Mouse (Mus musculus) intestine, embryonic 15.5 days (tissue): ENCODE measurements at regions not wholly inside any gene's neighbourhood (a gene's known extent, or its start where the extent isn't known, plus 50 kb on each side); places are given as distances from the start of the nearest gene placed in this dataset.

Source experiments
- ATAC-seq: fragments of 200-750 bp; cut with Nextera tagmentation; 2 replicates; pipeline ENCODE4 v1.8.0; 2017; ENCODE audit warnings: moderate TSS enrichment, moderate library complexity
- H3K27ac ChIP-seq: fragments of 300-500 bp; sonication (generic); 2 replicates; pipeline ENCODE4 v1.5.1; 2015; ENCODE audit warnings: mild to moderate bottlenecking, inconsistent platforms
- H3K27me3 ChIP-seq: fragments of 300-500 bp; sonication (generic); replicated peaks from 2 replicates; pipeline ENCODE4 v1.6.1; 2015; ENCODE audit warnings: inconsistent platforms
- H3K36me3 ChIP-seq: fragments of 300-500 bp; sonication (generic); 2 replicates; pipeline ENCODE4 v1.6.1; 2015; ENCODE audit warnings: inconsistent platforms
- H3K4me1 ChIP-seq: fragments of 300-500 bp; sonication (generic); replicated peaks from 2 replicates; pipeline ENCODE4 v1.6.1; 2015; ENCODE audit warnings: inconsistent platforms
- H3K4me2 ChIP-seq: fragments of 300-500 bp; sonication (generic); replicated peaks from 2 replicates; pipeline ENCODE4 v1.6.1; 2015; ENCODE audit warnings: mild to moderate bottlenecking, inconsistent platforms
- H3K4me3 ChIP-seq: fragments of 300-500 bp; sonication (generic); replicated peaks from 2 replicates; pipeline ENCODE4 v1.5.1; 2015; ENCODE audit warnings: inconsistent platforms
- H3K9ac ChIP-seq: fragments of 300-500 bp; sonication (generic); 2 replicates; pipeline ENCODE4 v1.6.1; 2015; ENCODE audit warnings: inconsistent platforms
- H3K9me3 ChIP-seq: fragments of 300-500 bp; sonication (generic); 2 replicates; pipeline ENCODE4 v1.6.1; 2016; ENCODE audit warnings: inconsistent platforms
- WGBS: fragments of 180-500 bp; shearing (Covaris S2); methylation state at CpG from one replicate; pipeline ENCODE4 v1.1.7; 2015; 5-methylcytosine and 5-hydroxymethylcytosine counted together

DNA sequence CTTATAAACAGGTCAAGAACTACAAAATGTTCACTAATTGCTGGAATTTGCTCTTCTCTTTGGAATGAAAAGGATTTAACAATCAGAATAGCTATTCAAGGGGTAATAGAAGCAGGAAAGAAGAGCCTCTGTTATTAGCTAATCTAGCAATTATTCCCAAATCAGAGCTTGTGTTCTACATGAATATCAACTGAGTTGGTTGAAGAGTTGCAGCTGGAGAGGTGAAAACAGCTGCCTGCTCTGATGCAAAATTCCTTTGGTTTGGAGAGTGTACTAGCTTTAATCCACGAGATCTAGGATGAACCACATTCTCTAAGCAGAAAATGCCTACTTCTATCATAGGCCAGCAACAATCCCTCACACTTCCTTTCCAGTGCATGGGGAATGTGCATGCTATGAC is 674.8 kb downstream of the Gsdmc2 start:
- Histone ChIP-seq H3K9ac (no peak overlapping the region), H3K4me1 (no peaks in the 10 kb centered on the region), H3K27me3 (no peaks in the 10 kb centered on the region), H3K36me3 (no peaks in the 10 kb centered on the region), H3K27ac (no peak overlapping the region), H3K9me3 (no peaks in the 10 kb centered on the region), H3K4me3 (no peak overlapping the region), H3K4me2 (no peak overlapping the region)
- no peak for ATAC-seq
- 35% methylated on average over 1 of the region's 1 CpGs for WGBS

DNA sequence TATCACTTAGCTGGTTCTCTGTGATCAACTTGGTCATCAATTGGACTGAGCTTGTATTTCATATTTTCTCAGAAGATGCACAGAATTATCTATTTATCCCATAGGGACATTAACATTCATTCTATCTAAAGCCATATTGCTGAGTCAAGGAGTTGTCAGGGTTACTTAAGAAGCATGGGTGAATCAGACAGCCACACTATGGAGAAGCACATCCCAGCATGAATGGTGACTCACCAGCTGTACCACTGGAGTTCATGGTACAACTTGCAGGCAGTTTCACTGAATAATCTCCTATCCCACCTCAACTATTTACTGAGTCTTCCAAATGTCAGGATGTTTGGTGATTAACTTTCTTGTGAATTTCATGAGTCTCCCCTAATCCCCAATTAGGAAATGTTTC is 678.6 kb downstream of the Gsdmc2 start:
- H3K27ac ChIP-seq = no peak overlapping the region
- H3K9ac ChIP-seq = no peak overlapping the region
- H3K9me3 ChIP-seq = no peaks in the 10 kb centered on the region
- peaks cover 5% of the 10 kb centered on the region; the same call in 1 of the 2 replicates for H3K4me1 ChIP-seq
- H3K4me2 ChIP-seq = no peak overlapping the region
- H3K4me3 ChIP-seq = no peak overlapping the region
- H3K27me3 ChIP-seq = no peaks in the 10 kb centered on the region
- H3K36me3 ChIP-seq = no peaks in the 10 kb centered on the region
- ATAC-seq = no peak

DNA sequence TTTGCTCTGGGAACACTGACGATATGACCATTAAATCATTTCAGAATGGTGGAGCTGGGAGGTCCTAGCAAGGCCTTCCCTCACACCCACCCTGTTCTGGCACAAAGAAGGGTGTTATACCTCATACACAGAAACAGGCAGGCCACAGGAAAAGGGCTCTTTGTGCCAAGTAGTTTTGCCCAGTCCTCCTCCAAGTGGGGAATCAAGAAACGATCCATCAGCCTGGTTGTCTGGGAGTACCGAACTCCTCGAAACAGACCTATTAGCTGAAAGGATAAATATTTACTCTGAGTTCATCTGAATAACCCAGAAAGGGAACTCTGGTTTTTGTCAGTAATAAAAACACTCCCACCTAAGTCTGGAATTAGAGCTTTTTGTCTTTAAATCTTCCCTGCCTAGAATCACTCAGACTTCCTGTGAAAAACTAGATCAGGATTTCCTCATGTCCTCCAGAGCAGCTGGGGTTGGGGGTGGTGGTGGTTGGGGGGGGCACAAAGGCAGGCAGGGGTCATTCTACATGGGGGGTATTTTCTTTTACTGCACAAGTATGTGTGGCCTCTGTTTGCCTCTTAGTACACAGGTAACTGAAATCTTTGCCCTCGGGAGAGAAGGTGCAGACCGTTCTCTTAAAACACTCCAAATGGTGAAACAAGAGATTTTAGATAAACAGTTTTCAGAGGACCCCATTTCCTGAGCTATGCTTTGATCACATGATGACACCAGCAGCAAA is 681.3 kb downstream of the Gsdmc2 start:
- H3K4me2 ChIP-seq = no peak overlapping the region
- no peaks in the 10 kb centered on the region for H3K9me3 ChIP-seq
- peak overlapping the region; percentile 32; the same call in 1 of the 2 replicates for H3K27ac ChIP-seq
- no peak overlapping the region for H3K4me3 ChIP-seq
- WGBS = 12% methylated on average over 6 of the region's 6 CpGs
- H3K4me1 ChIP-seq = peaks cover 5% of the 10 kb centered on the region; the same call in 1 of the 2 replicates
- H3K36me3 ChIP-seq = no peaks in the 10 kb centered on the region
- no peaks in the 10 kb centered on the region for H3K27me3 ChIP-seq
- H3K9ac ChIP-seq = no peak overlapping the region
- ATAC-seq = peak; percentile 72

DNA sequence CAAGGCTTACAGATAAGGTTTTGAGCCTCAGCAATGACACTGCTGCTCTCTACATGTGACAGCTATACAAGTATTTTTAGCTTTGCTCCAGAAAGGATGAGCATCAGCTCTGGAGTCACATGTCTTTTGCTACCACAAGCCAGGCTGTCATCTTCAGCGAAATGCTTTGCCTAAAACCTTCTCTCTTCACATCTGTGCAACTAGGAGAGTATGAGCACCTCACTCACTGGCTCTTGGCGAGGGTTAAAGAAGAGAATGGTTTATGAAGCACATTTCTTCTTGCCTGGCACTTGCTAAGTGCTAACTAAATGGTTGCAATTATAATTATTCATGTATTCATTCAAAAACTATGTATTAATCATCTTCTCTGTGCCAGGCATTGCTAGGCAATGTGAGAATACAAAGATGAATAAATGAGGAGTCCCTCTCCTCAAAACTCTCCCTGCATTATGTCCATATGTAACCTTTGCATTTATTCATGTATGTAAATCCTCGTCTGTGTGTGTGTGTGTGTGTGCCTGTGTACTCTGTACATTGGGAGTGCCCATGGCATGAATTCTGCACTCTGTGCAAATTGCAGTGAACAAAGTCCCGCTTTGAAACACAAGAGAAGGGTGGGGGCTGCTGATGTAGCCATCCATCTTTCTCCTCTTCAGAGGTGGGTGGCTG is 682.0 kb downstream of the Gsdmc2 start:
- Histone ChIP-seq H3K9me3 (no peaks in the 10 kb centered on the region), H3K27ac (no peak overlapping the region; the same call in 1 of the 2 replicates), H3K4me2 (no peak overlapping the region), H3K4me3 (no peak overlapping the region), H3K9ac (no peak overlapping the region), H3K4me1 (peaks cover 5% of the 10 kb centered on the region; the same call in 1 of the 2 replicates), H3K27me3 (no peaks in the 10 kb centered on the region), H3K36me3 (no peaks in the 10 kb centered on the region)
- WGBS = 42% methylated on average over 4 of the region's 4 CpGs
- peak; percentile 75 for ATAC-seq

DNA sequence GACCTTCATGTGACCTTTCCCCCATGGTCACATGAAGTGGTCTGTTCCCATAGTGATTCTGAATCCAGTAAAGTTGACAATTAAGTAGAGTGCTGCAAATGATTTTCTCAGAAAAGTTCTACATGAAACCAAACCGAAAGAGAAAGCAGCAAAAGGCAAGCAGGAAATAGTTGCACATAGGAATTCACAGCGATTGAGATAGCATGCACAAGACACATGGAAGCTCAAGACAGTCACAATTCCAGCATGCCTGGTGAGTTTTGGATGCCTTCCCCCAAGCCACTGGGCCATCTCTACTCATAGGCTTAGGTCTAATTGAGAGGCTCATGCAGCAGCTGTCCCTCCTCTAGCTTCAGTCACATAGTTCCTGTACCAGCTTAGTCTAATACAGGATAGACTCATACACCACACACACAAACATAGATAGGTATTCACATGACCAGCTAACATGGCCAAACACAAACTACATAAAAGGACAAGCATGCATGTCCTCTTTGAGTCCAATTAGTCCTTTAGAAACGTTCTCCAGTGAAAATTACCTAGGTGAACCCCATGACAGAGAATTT is 721.8 kb downstream of the Gsdmc2 start:
- Histone ChIP-seq H3K36me3 (no peaks in the 10 kb centered on the region), H3K9me3 (no peaks in the 10 kb centered on the region), H3K4me1 (no peaks in the 10 kb centered on the region), H3K27ac (no peak overlapping the region), H3K27me3 (no peaks in the 10 kb centered on the region), H3K4me2 (no peak overlapping the region), H3K4me3 (no peak overlapping the region), H3K9ac (no peak overlapping the region)
- WGBS = 87% methylated on average over 3 of the region's 3 CpGs
- no peak for ATAC-seq

DNA sequence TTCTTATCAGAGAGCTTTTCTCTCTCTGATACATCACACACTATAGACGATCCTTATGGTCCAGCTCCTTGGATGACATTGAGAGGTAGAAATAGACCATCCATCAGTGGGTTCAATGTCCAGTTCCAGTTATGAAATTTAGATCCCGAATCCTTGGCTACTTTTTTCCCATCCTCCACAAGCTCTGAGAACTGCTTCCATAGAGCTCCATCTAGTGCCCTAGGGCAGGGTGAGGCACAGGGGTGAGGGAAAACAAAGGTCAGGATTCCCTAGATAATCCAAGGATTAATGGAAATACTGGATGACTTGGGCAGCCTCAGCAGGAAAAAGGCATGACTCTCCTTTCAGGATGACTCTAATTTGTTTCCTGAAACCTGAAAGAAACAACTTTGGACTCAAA is 732.1 kb downstream of the Gsdmc2 start:
- Histone ChIP-seq H3K4me1 (no peaks in the 10 kb centered on the region), H3K4me2 (no peak overlapping the region), H3K9ac (no peak overlapping the region), H3K27me3 (no peaks in the 10 kb centered on the region), H3K27ac (no peak overlapping the region), H3K36me3 (no peaks in the 10 kb centered on the region), H3K9me3 (no peaks in the 10 kb centered on the region), H3K4me3 (no peak overlapping the region)
- WGBS = 66% methylated on average over 2 of the region's 2 CpGs
- no peak for ATAC-seq

DNA sequence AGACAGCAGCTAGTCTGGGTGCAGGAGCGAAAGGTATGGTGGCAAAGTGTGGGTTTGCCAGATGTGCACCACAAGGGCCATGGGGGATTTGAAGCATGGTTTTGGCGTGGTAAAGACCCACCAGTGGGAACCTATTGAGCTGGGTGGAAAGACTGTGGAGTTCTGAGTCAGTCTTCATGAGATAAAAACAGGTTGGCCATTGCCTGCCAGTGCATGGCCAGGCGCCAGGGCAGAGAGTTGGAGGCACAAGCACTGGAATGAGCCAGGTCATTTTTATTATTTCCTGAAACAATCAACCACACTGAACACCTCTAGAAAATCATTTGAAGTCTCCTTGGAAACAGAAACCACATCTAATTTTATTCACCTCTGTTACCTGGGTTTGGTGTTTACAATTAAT is 744.9 kb downstream of the Gsdmc2 start:
- H3K9ac ChIP-seq = no peak overlapping the region
- H3K4me2 ChIP-seq = no peak overlapping the region
- no peaks in the 10 kb centered on the region for H3K27me3 ChIP-seq
- no peak overlapping the region for H3K4me3 ChIP-seq
- no peaks in the 10 kb centered on the region for H3K4me1 ChIP-seq
- H3K27ac ChIP-seq = no peak overlapping the region
- ATAC-seq = no peak
- no peaks in the 10 kb centered on the region for H3K9me3 ChIP-seq
- H3K36me3 ChIP-seq = no peaks in the 10 kb centered on the region
- 90% methylated on average over 3 of the region's 3 CpGs for WGBS

DNA sequence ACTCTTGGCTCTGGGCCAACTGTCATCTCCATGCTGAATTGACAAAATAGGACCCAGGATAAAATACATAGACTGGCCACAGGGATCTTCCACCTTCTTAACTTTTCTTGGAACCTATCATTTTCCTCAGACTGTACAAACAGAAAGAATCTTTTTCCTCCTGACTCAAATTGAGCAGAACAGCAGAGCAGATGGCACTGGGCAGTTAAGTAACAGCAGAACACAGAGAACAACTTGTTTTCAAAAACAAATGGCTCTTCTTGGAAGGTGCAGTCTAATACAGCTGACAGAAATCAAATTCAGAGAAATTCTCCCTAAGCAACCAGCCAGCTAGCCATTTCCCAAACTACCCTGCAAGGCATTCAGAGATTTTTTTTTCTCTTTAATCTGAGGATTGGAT is 763.0 kb downstream of the Gsdmc2 start:
- Histone ChIP-seq H3K4me3 (no peak overlapping the region), H3K9ac (no peak overlapping the region), H3K27me3 (no peaks in the 10 kb centered on the region), H3K9me3 (no peaks in the 10 kb centered on the region), H3K4me1 (no peaks in the 10 kb centered on the region), H3K4me2 (no peak overlapping the region), H3K27ac (no peak overlapping the region), H3K36me3 (no peaks in the 10 kb centered on the region)
- no peak for ATAC-seq

DNA sequence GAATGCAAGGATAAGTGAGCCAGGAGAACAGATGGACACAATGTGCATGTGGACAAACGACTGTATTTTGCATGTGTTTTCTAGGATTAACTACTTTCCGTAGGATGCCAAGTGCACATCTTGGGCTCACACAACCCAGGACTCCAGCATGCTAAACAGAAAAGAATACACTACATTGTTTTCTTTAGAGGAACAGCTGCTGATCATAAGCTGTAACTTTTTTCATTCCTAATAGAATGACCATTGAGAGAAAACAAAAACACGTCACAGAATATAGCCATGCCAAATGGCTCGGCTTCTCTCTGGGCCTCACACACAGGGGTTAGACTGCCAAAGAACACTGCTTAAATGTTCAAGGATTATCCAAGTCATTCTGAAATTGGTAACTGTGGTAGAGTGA is 765.2 kb downstream of the Gsdmc2 start:
- Histone ChIP-seq H3K4me3 (no peak overlapping the region), H3K9me3 (no peaks in the 10 kb centered on the region), H3K9ac (no peak overlapping the region), H3K36me3 (no peaks in the 10 kb centered on the region), H3K27me3 (no peaks in the 10 kb centered on the region), H3K4me1 (no peaks in the 10 kb centered on the region), H3K4me2 (no peak overlapping the region), H3K27ac (no peak overlapping the region)
- ATAC-seq = no peak
- WGBS = 68% methylated on average over 4 of the region's 4 CpGs

DNA sequence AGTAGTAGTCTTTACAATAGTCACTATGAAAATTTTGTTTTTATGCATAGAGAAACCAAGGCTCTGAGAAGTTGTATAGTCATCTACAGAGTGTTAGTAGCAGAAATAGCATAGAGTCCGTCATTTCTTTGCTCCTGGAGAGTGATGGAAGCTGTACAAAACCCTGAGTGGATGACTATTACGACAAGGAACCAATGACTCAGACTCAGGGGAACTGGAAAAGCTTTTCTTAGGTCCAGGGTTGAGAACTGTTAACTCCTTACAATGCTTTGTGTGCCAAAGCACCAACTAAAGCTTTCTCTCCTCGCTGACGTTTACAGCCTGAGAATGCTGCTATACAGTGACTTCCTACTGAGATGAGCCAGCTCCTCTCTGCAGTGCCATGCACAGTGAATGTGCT is 773.1 kb downstream of the Gsdmc2 start:
- no peak for ATAC-seq
- no peaks in the 10 kb centered on the region for H3K4me1 ChIP-seq
- H3K9ac ChIP-seq = no peak overlapping the region
- 69% methylated on average over 4 of the region's 4 CpGs for WGBS
- H3K4me3 ChIP-seq = no peak overlapping the region
- no peaks in the 10 kb centered on the region for H3K36me3 ChIP-seq
- H3K27ac ChIP-seq = no peak overlapping the region
- no peaks in the 10 kb centered on the region for H3K9me3 ChIP-seq
- no peak overlapping the region for H3K4me2 ChIP-seq
- no peaks in the 10 kb centered on the region for H3K27me3 ChIP-seq

DNA sequence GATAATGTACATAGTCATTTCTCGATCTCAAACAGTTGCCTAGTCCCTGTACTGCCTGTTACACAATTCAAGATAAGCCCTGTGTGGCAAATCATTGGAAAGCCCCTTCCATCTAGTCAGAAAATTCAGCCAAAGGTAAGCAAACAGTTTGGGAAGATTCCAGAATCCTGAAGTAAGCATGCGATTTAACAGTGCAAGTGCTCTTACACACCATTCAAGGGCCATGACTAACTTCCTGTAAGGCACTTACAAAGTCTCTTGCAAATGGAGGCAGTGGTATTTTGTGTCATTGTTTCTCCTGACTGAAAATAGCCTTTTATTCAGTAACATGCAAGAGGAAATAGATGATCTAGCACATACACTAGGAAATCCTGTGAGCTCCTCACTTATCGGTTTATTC is 777.9 kb downstream of the Gsdmc2 start:
- Histone ChIP-seq H3K9me3 (no peaks in the 10 kb centered on the region), H3K27me3 (no peaks in the 10 kb centered on the region), H3K4me3 (no peak overlapping the region), H3K4me2 (no peak overlapping the region), H3K36me3 (no peaks in the 10 kb centered on the region), H3K4me1 (no peaks in the 10 kb centered on the region), H3K27ac (no peak overlapping the region), H3K9ac (no peak overlapping the region)
- 72% methylated on average over 3 of the region's 3 CpGs for WGBS
- ATAC-seq = no peak

DNA sequence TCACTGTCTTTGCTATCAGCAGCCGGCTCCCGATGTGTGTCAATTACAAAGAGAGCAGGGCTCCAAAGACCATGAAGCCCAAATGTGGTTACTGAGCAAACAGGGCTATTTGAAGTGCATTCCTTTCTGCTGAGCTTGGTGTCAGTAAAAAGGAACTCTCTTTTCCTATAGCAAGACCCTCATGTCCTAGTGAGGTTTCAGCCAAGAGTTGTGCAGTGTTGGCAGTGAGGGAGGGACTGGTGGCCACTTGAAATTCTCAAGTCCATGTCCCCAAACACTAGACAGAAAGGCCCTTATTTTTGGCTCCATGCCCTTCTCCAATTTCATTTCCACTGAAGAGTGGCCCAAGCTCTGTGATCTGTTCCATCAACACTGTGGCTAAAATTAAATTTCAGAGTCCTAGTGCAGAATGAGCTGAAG is 778.9 kb downstream of the Gsdmc2 start:
- WGBS = 59% methylated on average over 2 of the region's 2 CpGs
- Histone ChIP-seq H3K27ac (no peak overlapping the region), H3K4me3 (no peak overlapping the region), H3K9me3 (no peaks in the 10 kb centered on the region), H3K36me3 (no peaks in the 10 kb centered on the region), H3K4me2 (no peak overlapping the region), H3K27me3 (no peaks in the 10 kb centered on the region), H3K4me1 (no peaks in the 10 kb centered on the region), H3K9ac (no peak overlapping the region)
- ATAC-seq = no peak

DNA sequence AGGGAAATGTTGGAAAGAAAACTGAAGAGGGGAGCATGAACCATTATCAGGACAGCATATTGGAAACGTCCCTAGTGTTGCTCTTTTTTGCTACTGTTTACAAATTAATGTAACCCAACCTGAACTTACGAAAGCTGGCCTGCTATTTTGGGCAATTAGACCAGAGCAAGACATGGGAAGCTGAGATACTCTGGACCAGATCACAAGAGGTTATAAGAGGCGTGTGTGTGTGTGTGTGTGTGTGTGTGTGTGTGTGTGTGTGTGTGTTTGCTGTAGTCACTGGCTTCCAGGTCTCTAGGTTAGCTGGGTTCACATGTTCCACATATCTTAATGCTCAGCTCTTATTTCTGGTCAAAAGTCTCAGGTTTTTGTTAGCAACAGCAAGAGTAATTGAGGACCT is 783.1 kb downstream of the Gsdmc2 start:
- H3K27me3 ChIP-seq = no peaks in the 10 kb centered on the region
- no peak for ATAC-seq
- H3K9me3 ChIP-seq = no peaks in the 10 kb centered on the region
- no peak overlapping the region for H3K4me2 ChIP-seq
- H3K4me1 ChIP-seq = no peaks in the 10 kb centered on the region
- no peaks in the 10 kb centered on the region for H3K36me3 ChIP-seq
- 53% methylated on average over 3 of the region's 3 CpGs for WGBS
- H3K9ac ChIP-seq = no peak overlapping the region
- no peak overlapping the region for H3K27ac ChIP-seq
- no peak overlapping the region for H3K4me3 ChIP-seq
